In genomic region chr3:97971117-97971516, GRCm38 (mm10) we compare ENCODE assay signal across 8 mouse cellular contexts. TPM values are rescaled to one million over a fixed set of nuclear protein-coding genes. Genes with fewer than 3 reads are reported as not detected.
DNase-seq lines count a peak whose midpoint lies in the region; ATAC-seq and TF ChIP-seq lines count a peak whose summit lies in the region.
"Had no signal": no experiment of that assay in that cellular context is flagged by ENCODE, and none has a peak within 500 bp of the region (broad histone marks: within the 10 kb centered on the region; RNA-seq: fewer than 3 reads in every experiment).

No protein-coding gene starts in this region.

- WGBS in thymus, adult 2 months = 6% methylated on average over 7 of the region's 7 CpGs
- WGBS in intestine, embryonic 14.5 days = 26% methylated on average over 7 of the region's 7 CpGs

- DNase-seq in thymus, adult 2 months = peak; percentile 22
- no peak for DNase-seq in thymus, postnatal 10 days (ENCODE audit: low spot score in 2 of 2)
- DNase-seq in intestine, embryonic 14.5 days (ENCODE audit: low spot score) = no peak
- DNase-seq in lung, postnatal 36 days = peak; percentile 72
- DNase-seq in layer of hippocampus, postnatal 25 days (ENCODE audit: extremely low spot score in 1 of 2, low spot score in 1 of 2) = no peak
- no peak for DNase-seq in urinary bladder, adult 18-20 months (ENCODE audit: low spot score in 2 of 2)
- DNase-seq in left cerebral cortex, postnatal 14 days (ENCODE audit: low spot score in 2 of 2) = no peak

- no peak overlapping the region for H3K9ac ChIP-seq in intestine, embryonic 14.5 days (ENCODE audit: low read length)

- H3K4me2 ChIP-seq in intestine, embryonic 14.5 days (ENCODE audit: low read length) = no peak overlapping the region

- ATAC-seq in intestine, embryonic 14.5 days (replicated peaks; ENCODE audit: low FRiP score, low TSS enrichment, low read depth) = 0 out of 2 replicates have a peak, but pooled peaks have one; percentile 24

- TF ChIP-seq CTCF in thymus, adult 2 months (IDR thresholded peaks at IDR 0.05; ENCODE audit: borderline replicate concordance, control insufficient read depth, extremely low read depth, insufficient read depth, low read length, poor library complexity) = no peak

- peaks cover 4% of the 10 kb centered on the region for H3K4me1 ChIP-seq in thymus, adult 2 months (replicated peaks; ENCODE audit: control insufficient read depth, insufficient read depth, low read length)
- peaks cover 18% of the 10 kb centered on the region for H3K4me1 ChIP-seq in intestine, embryonic 14.5 days (replicated peaks; ENCODE audit: control insufficient read depth, insufficient read depth, low read length)

- H3K36me3 ChIP-seq in thymus, adult 2 months (ENCODE audit: control insufficient read depth, insufficient read depth, low read length) = no peaks in the 10 kb centered on the region
- no peaks in the 10 kb centered on the region for H3K36me3 ChIP-seq in intestine, embryonic 14.5 days (ENCODE audit: control insufficient read depth, insufficient read depth, low read length)

- TF ChIP-seq POLR2A in thymus, adult 2 months (IDR thresholded peaks at IDR 0.05; ENCODE audit: control insufficient read depth, extremely low read depth, insufficient read depth, low read length, poor library complexity) = no peak

- H3K27ac ChIP-seq in thymus, adult 2 months (ENCODE audit: control insufficient read depth, insufficient read depth, low read length) = no peak overlapping the region
- H3K27ac ChIP-seq in intestine, embryonic 14.5 days (ENCODE audit: low read depth) = no peak overlapping the region
- H3K27ac ChIP-seq: left cerebral cortex, adult 2 months had no signal

- H3K4me3 ChIP-seq in thymus, adult 2 months (ENCODE audit: control insufficient read depth, insufficient read depth, low read length) = no peak overlapping the region
- no peak overlapping the region for H3K4me3 ChIP-seq in intestine, embryonic 14.5 days (ENCODE audit: low read depth, low read length)
- H3K4me3 ChIP-seq: left cerebral cortex, adult 2 months had no signal

- H3K27me3 ChIP-seq in thymus, adult 2 months (ENCODE audit: control insufficient read depth, insufficient read depth, low read length) = no peaks in the 10 kb centered on the region
- no peaks in the 10 kb centered on the region for H3K27me3 ChIP-seq in intestine, embryonic 14.5 days (replicated peaks; ENCODE audit: control insufficient read depth, insufficient read depth, low read length)

- H3K9me3 ChIP-seq in intestine, embryonic 14.5 days (ENCODE audit: control insufficient read depth, low read length) = no peaks in the 10 kb centered on the region

- intact Hi-C loops in left cerebral cortex, postnatal 14 days (cut with DNase I) = no loop called here

RNA-seq across cellular contexts. Expression of gene Notch2, which starts 42.2 kb away (rescaled TPM):
- 24.9 and 31.5 TPM in 2 replicates for polyA plus RNA-seq in thymus, adult 2 months (2012; rRNA removed)
- polyA plus RNA-seq in intestine, embryonic 14.5 days (2014; fragmentation: Nextera tagmentation; extraction: Ambion mirVana) = 30.0 and 30.8 TPM in 2 replicates
- total RNA-seq in layer of hippocampus, postnatal 25 days (2021) = 10 to 100 TPM; 20.2 to 24.7 TPM
- 10 to 100 TPM; 14.9 to 15.0 TPM for total RNA-seq in left cerebral cortex, postnatal 14 days (2021)

Comparison
In these comparisons a context has a peak if more than half of its experiments do, and no peak if none do; other contexts are left out.
1. DNase-seq: peak in thymus, adult 2 months (single experiment) and lung, postnatal 36 days (single experiment); none in thymus, postnatal 10 days (0 of 2), intestine, embryonic 14.5 days (single experiment), layer of hippocampus, postnatal 25 days (0 of 2), urinary bladder, adult 18-20 months (0 of 2) and left cerebral cortex, postnatal 14 days (0 of 2).